24 mouse cellular contexts compared by ENCODE assay signal in the genomic region with DNA sequence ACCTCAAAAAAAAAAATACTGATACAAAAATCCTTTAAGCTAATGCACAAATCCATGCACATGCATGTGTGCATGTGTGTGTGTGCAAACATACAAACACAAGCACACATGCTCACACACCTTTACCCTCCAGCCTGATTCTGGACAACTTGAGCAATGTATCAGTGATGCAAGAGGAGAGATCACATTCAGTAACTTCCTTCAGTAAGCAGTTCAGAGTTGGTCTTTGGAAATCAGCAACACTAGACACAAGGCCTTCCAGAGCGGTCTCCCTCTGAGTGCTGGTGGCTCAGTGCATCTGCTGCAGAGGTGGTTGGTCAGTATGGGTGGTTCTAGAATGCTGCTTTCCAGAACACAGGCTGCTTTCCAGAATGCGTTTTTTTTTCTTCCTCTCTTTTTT. TPM values are rescaled to one million over a fixed set of nuclear protein-coding genes. Genes with fewer than 3 reads are reported as not detected.
DNase-seq lines count a peak whose midpoint lies in the region; ATAC-seq and TF ChIP-seq lines count a peak whose summit lies in the region.
"Had no signal": no experiment of that assay in that cellular context is flagged by ENCODE, and none has a peak within 500 bp of the region (broad histone marks: within the 10 kb centered on the region; RNA-seq: fewer than 3 reads in every experiment).

No protein-coding gene starts in this region.

- intact Hi-C loops in gastrocnemius, adult 2 months (cut with DNase I): no loop called here

- no peaks in the 10 kb centered on the region for H3K27me3 ChIP-seq in liver, embryonic 15.5 days
- no peaks in the 10 kb centered on the region for H3K27me3 ChIP-seq in hindbrain, embryonic 11.5 days (ENCODE audit: control insufficient read depth, insufficient read depth, low read length)
- no peaks in the 10 kb centered on the region for H3K27me3 ChIP-seq in intestine, embryonic 16.5 days (replicated peaks; ENCODE audit: control insufficient read depth, insufficient read depth, low read length)
- H3K27me3 ChIP-seq: embryonic facial prominence, embryonic 12.5 days; embryonic facial prominence, embryonic 15.5 days; hindbrain, embryonic 13.5 days had no signal

- ATAC-seq in liver, embryonic 15.5 days (ENCODE audit: insufficient read depth): no peak
- ATAC-seq in common myeloid progenitor, adult 5-6 weeks (replicated peaks; ENCODE audit: low read depth, poor library complexity, severe bottlenecking): 0 out of 2 replicates have a peak, but pooled peaks have one; percentile 13
- peak; percentile 81 for ATAC-seq in megakaryocyte, adult 5-6 weeks (ENCODE audit: poor library complexity, severe bottlenecking)
- ATAC-seq in hindbrain, embryonic 11.5 days (ENCODE audit: low FRiP score): no peak
- ATAC-seq in intestine, embryonic 16.5 days: no peak
- ATAC-seq: CD4-positive, CD25-positive, alpha-beta regulatory T cell, adult 4 months; forebrain, embryonic 14.5 days; hindbrain, embryonic 16.5 days had no signal

- 0 out of 2 replicates have a peak, but pooled peaks cover 3% of the 10 kb centered on the region for H3K36me3 ChIP-seq in liver, embryonic 15.5 days (replicated peaks)
- no peaks in the 10 kb centered on the region for H3K36me3 ChIP-seq in hindbrain, embryonic 11.5 days (ENCODE audit: control insufficient read depth, insufficient read depth, low read length)
- no peaks in the 10 kb centered on the region for H3K36me3 ChIP-seq in intestine, embryonic 16.5 days (ENCODE audit: control insufficient read depth, insufficient read depth, low read length)
- H3K36me3 ChIP-seq: hindbrain, embryonic 13.5 days had no signal

- no peak for DNase-seq in liver
- DNase-seq in 416B (ENCODE audit: low read depth): peak; percentile 67
- no peak for DNase-seq in gastrocnemius, adult 2 months
- DNase-seq in hindbrain, embryonic 11.5 days (ENCODE audit: low spot score): no peak
- DNase-seq: adrenal gland, adult 8-10 months; adrenal gland, postnatal 25 days; cerebellum, adult 11-12 months; cerebellum, adult 8-10 months; cerebellum, postnatal 10 days; cerebellum, postnatal 36 days; gastrocnemius, postnatal 10 days; gastrocnemius, postnatal 36 days; heart, adult 11 months had no signal

- no peak for TF ChIP-seq CTCF in gastrocnemius, adult 2 months (IDR thresholded peaks at IDR 0.05)

- H3K4me2 ChIP-seq in liver, embryonic 15.5 days: no peak overlapping the region
- no peak overlapping the region for H3K4me2 ChIP-seq in hindbrain, embryonic 11.5 days (replicated peaks; ENCODE audit: low read depth, low read length)
- no peak overlapping the region for H3K4me2 ChIP-seq in intestine, embryonic 16.5 days (ENCODE audit: low read depth, low read length)
- H3K4me2 ChIP-seq: embryonic facial prominence, embryonic 12.5 days; embryonic facial prominence, embryonic 15.5 days; heart, embryonic 11.5 days; hindbrain, embryonic 13.5 days had no signal

- H3K4me3 ChIP-seq in liver, embryonic 15.5 days (replicated peaks): no peak overlapping the region
- no peak overlapping the region for H3K4me3 ChIP-seq in gastrocnemius, adult 2 months
- no peak overlapping the region for H3K4me3 ChIP-seq in hindbrain, embryonic 11.5 days (ENCODE audit: low read depth, low read length)
- H3K4me3 ChIP-seq in intestine, embryonic 16.5 days (ENCODE audit: low read length): no peak overlapping the region
- H3K4me3 ChIP-seq: embryonic facial prominence, embryonic 12.5 days; embryonic facial prominence, embryonic 15.5 days; hindbrain, embryonic 13.5 days had no signal

- H3K9me3 ChIP-seq in liver, embryonic 15.5 days (replicated peaks): no peaks in the 10 kb centered on the region
- no peaks in the 10 kb centered on the region for H3K9me3 ChIP-seq in hindbrain, embryonic 11.5 days (ENCODE audit: control insufficient read depth, low read length)
- H3K9me3 ChIP-seq in intestine, embryonic 16.5 days (ENCODE audit: control insufficient read depth, low read length): no peaks in the 10 kb centered on the region
- H3K9me3 ChIP-seq: embryonic facial prominence, embryonic 12.5 days; embryonic facial prominence, embryonic 15.5 days; hindbrain, embryonic 13.5 days had no signal

- no peak overlapping the region for H3K9ac ChIP-seq in liver, embryonic 15.5 days
- H3K9ac ChIP-seq in hindbrain, embryonic 11.5 days (ENCODE audit: low read depth, low read length): no peak overlapping the region
- no peak overlapping the region for H3K9ac ChIP-seq in intestine, embryonic 16.5 days (ENCODE audit: low read depth, low read length)
- H3K9ac ChIP-seq: embryonic facial prominence, embryonic 12.5 days; embryonic facial prominence, embryonic 15.5 days; hindbrain, embryonic 13.5 days had no signal

- peak overlapping the region; percentile 0; the same call in 1 of the 2 replicates for H3K27ac ChIP-seq in liver, embryonic 15.5 days (replicated peaks)
- H3K27ac ChIP-seq in gastrocnemius, adult 2 months: no peak overlapping the region
- no peak overlapping the region for H3K27ac ChIP-seq in hindbrain, embryonic 11.5 days (ENCODE audit: low read depth, low read length)
- H3K27ac ChIP-seq in intestine, embryonic 16.5 days (ENCODE audit: low read length): no peak overlapping the region
- H3K27ac ChIP-seq: embryonic facial prominence, embryonic 12.5 days; embryonic facial prominence, embryonic 15.5 days; hindbrain, embryonic 13.5 days had no signal

- H3K4me1 ChIP-seq in liver, embryonic 15.5 days (replicated peaks): peaks cover 71% of the 10 kb centered on the region
- H3K4me1 ChIP-seq in hindbrain, embryonic 11.5 days (replicated peaks; ENCODE audit: control insufficient read depth, insufficient read depth, low read length): no peaks in the 10 kb centered on the region
- H3K4me1 ChIP-seq in intestine, embryonic 16.5 days (ENCODE audit: control insufficient read depth, insufficient read depth, low read length): peaks cover 24% of the 10 kb centered on the region

- 51% methylated on average over 2 of the region's 2 CpGs for WGBS in liver, embryonic 15.5 days (ENCODE audit: insufficient replicate concordance)
- WGBS in hindbrain, embryonic 11.5 days: 87% methylated on average over 2 of the region's 2 CpGs
- 83% methylated on average over 2 of the region's 2 CpGs for WGBS in intestine, embryonic 16.5 days

RNA-seq across cellular contexts. Expression of a gene that starts 46.8 kb away (rescaled TPM):
- polyA plus RNA-seq in liver, embryonic 15.5 days (2015; fragmentation: Nextera tagmentation; extraction: Ambion mirVana): 20.5 and 25.7 TPM in 2 replicates
- 11.4 and 14.8 TPM in 2 replicates for total RNA-seq in common myeloid progenitor, adult 5-6 weeks (2017)
- 23.7 and 24.8 TPM in 2 replicates for total RNA-seq in megakaryocyte, adult 5-6 weeks (2015)
- total RNA-seq in megakaryocyte, adult 5-6 weeks (2017): 13.5 and 18.1 TPM in 2 replicates
- total RNA-seq in gastrocnemius, adult 2 months (2021): 10 to 100 TPM; 54.4 to 63.5 TPM
- polyA plus RNA-seq in hindbrain, embryonic 11.5 days (2014; fragmentation: Nextera tagmentation; extraction: Ambion mirVana): 41.1 and 49.3 TPM in 2 replicates
- 32.5 and 33.2 TPM in 2 replicates for polyA plus RNA-seq in intestine, embryonic 16.5 days (2015; fragmentation: Nextera tagmentation; extraction: Ambion mirVana)

Comparison
In these comparisons a context has a peak if more than half of its experiments do, and no peak if none do; other contexts are left out.
1. ATAC-seq: peak in common myeloid progenitor, adult 5-6 weeks (single experiment) and megakaryocyte, adult 5-6 weeks (single experiment); none in liver, embryonic 15.5 days (single experiment), hindbrain, embryonic 11.5 days (single experiment) and intestine, embryonic 16.5 days (single experiment).